Mouse (Mus musculus) limb, embryonic 13.5 days (tissue): ENCODE results near the gene Txnip. TPM values are rescaled to one million over a fixed set of nuclear protein-coding genes. Genes with fewer than 3 reads are reported as not detected.
"Not testable (repeated sequence)": the region's sequence is repeated elsewhere in the genome, so short reads cannot be mapped to it uniquely, and the experiment has no call there.

Source experiments
- ATAC-seq: fragments of 200-750 bp; cut with Nextera tagmentation; 2 replicates; pipeline ENCODE4 v1.8.0; 2017; ENCODE audit warnings: low read depth, moderate number of reproducible peaks, moderate TSS enrichment; ENCODE audit not compliant: low FRiP score
- H3K27ac ChIP-seq: fragments of 300-500 bp; sonication (generic); 2 replicates; pipeline ENCODE4 v1.5.1; 2015; ENCODE audit warnings: inconsistent platforms, mild to moderate bottlenecking, moderate library complexity
- H3K27me3 ChIP-seq: fragments of 300-500 bp; sonication (generic); 2 replicates; pipeline ENCODE4 v1.6.1; 2015; ENCODE audit warnings: mild to moderate bottlenecking, inconsistent platforms
- H3K36me3 ChIP-seq: fragments of 300-500 bp; sonication (generic); 2 replicates; pipeline ENCODE4 v1.6.1; 2015; ENCODE audit warnings: inconsistent platforms, mild to moderate bottlenecking, moderate library complexity
- H3K4me1 ChIP-seq: fragments of 300-500 bp; sonication (generic); 2 replicates; pipeline ENCODE4 v1.6.1; 2015; ENCODE audit warnings: inconsistent platforms
- H3K4me2 ChIP-seq: fragments of 300-500 bp; sonication (generic); replicated peaks from 2 replicates; pipeline ENCODE4 v1.6.1; 2015; ENCODE audit warnings: inconsistent platforms, mild to moderate bottlenecking, moderate library complexity
- H3K4me3 ChIP-seq: fragments of 300-500 bp; sonication (generic); 2 replicates; pipeline ENCODE4 v1.5.1; 2015; ENCODE audit warnings: moderate library complexity, mild to moderate bottlenecking, inconsistent platforms
- H3K9ac ChIP-seq: fragments of 300-500 bp; sonication (generic); 2 replicates; pipeline ENCODE4 v1.6.1; 2015; ENCODE audit warnings: mild to moderate bottlenecking, inconsistent platforms
- H3K9me3 ChIP-seq: fragments of 300-500 bp; sonication (generic); 2 replicates; pipeline ENCODE4 v1.6.1; 2016; ENCODE audit warnings: inconsistent platforms
- WGBS: fragments of 180-500 bp; shearing (Covaris S2); methylation state at CpG from one replicate; pipeline ENCODE4 v1.1.7; 2015; 5-methylcytosine and 5-hydroxymethylcytosine counted together
- polyA plus RNA-seq: library from polyadenylated mRNA; unstranded; fragments of >200 nt; fragmentation: Nextera tagmentation; extraction: Ambion mirVana; gene quantifications from 2 replicates; pipeline ENCODE4 v1.2.1, GENCODE M21; 2015

Gene Txnip
- 103 and 105 TPM in 2 replicates for polyA plus RNA-seq

GRCm38 (mm10) chr3:96557694-96558093, at the start of gene Txnip:
Txnip (plus strand) TSS chr3:96557957.
- H3K4me2 ChIP-seq: peak within 1 kb of the TSS; percentile 86
- no peaks in the 10 kb centered on the region for H3K27me3 ChIP-seq
- ATAC-seq: peak; percentile 99
- H3K4me1 ChIP-seq: peaks cover 50% of the 10 kb centered on the region
- no peaks in the 10 kb centered on the region for H3K9me3 ChIP-seq
- H3K9ac ChIP-seq: peak within 1 kb of the TSS; percentile 91
- H3K27ac ChIP-seq: peak within 1 kb of the TSS; percentile 91
- H3K4me3 ChIP-seq: peak within 1 kb of the TSS; percentile 62
- 0% methylated on average over 26 of the region's 26 CpGs for WGBS
- peaks cover 26% of the 10 kb centered on the region for H3K36me3 ChIP-seq

DNA sequence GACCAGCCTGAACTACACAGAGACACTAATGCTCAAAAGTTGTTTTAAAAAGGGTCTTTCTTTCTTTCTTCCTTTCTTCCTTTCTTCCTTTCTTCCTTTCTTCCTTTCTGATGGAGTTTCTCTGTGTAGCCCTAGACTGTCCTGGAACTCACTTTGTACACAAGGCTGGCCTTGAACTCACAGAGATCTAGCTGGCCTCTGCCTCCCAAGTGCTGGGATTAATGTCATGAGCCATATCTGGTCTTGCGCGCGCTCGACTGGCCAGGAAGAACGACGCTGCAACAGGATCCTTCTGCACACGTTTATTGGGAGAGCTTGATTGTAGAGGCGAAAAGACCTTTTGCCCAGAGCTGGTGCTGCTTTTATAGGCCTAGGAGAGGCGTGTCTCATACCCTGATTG, 49.8 kb upstream of the Txnip start:
- not testable (repeated sequence) for H3K4me2 ChIP-seq, H3K36me3 ChIP-seq, H3K9me3 ChIP-seq, H3K27me3 ChIP-seq, ATAC-seq, H3K4me3 ChIP-seq, H3K27ac ChIP-seq, H3K9ac ChIP-seq, H3K4me1 ChIP-seq
- WGBS: 83% methylated on average over 8 of the region's 9 CpGs

DNA sequence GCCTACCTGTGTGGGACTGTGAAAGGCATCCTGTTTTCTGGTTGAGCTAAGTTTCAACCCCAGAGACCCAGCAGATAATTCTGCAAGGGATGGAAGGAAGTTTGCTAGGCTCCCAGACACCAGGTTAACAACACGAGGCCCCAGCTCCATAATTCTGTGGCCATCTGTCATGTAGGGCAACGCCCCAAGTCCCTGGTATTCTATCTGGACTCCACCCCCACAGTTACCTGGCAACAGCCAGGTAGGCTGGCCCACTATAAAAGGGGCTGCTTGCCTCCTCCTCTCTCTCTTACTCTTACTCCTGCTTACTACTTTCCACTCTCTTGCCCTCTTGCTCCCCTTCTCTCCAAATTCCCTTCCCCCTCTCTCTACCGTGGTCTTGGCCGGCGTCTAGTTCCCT, 37.6 kb upstream of the Txnip start:
- Histone ChIP-seq H3K36me3 (no peaks in the 10 kb centered on the region), H3K27me3 (peaks cover 10% of the 10 kb centered on the region; the same call in 1 of the 2 replicates), H3K27ac (no peak overlapping the region), H3K4me2 (no peak overlapping the region), H3K9ac (no peak overlapping the region), H3K9me3 (no peaks in the 10 kb centered on the region), H3K4me3 (no peak overlapping the region), H3K4me1 (no peaks in the 10 kb centered on the region)
- WGBS: 44% methylated on average over 5 of the region's 5 CpGs
- ATAC-seq: no peak

- Histone ChIP-seq H3K4me2 (no peak overlapping the region), H3K9me3 (no peaks in the 10 kb centered on the region), H3K27me3 (peaks cover 29% of the 10 kb centered on the region), H3K4me3 (no peak overlapping the region), H3K9ac (no peak overlapping the region), H3K4me1 (peaks cover 5% of the 10 kb centered on the region), H3K27ac (no peak overlapping the region), H3K36me3 (no peaks in the 10 kb centered on the region)
- 63% methylated on average over 4 of the region's 4 CpGs for WGBS
- ATAC-seq: no peak
Observed at GRCm38 (mm10) chr3:96522149-96522548, 35.6 kb upstream of the Txnip start.

- Histone ChIP-seq H3K9ac (no peak overlapping the region), H3K4me3 (no peak overlapping the region), H3K4me1 (peaks cover 10% of the 10 kb centered on the region), H3K4me2 (0 out of 2 replicates have a peak overlapping the region, but pooled peaks have one; percentile 12), H3K27ac (no peak overlapping the region), H3K9me3 (no peaks in the 10 kb centered on the region), H3K27me3 (peaks cover 50% of the 10 kb centered on the region), H3K36me3 (no peaks in the 10 kb centered on the region)
- no peak for ATAC-seq
- 63% methylated on average over 12 of the region's 12 CpGs for WGBS
Observed at GRCm38 (mm10) chr3:96524028-96524810, 33.5 kb upstream of the Txnip start.

- H3K4me2 ChIP-seq: peak within 1 kb of the TSS; percentile 16; the same call in 1 of the 2 replicates
- H3K4me3 ChIP-seq: peak within 1 kb of the TSS; percentile 10; the same call in 1 of the 2 replicates
- no peak for ATAC-seq
- no peak within 1 kb of the TSS for H3K27ac ChIP-seq
- no peak within 1 kb of the TSS for H3K9ac ChIP-seq
- 76% methylated on average over 4 of the region's 4 CpGs for WGBS
- H3K4me1 ChIP-seq: peaks cover 10% of the 10 kb centered on the region
- no peaks in the 10 kb centered on the region for H3K36me3 ChIP-seq
- no peaks in the 10 kb centered on the region for H3K9me3 ChIP-seq
- H3K27me3 ChIP-seq: peaks cover 53% of the 10 kb centered on the region
Observed at GRCm38 (mm10) chr3:96524914-96525313, 32.8 kb upstream of the Txnip start, which contains the start of gene Hfe2. Hfe2 (plus strand) TSS chr3:96525172.

DNA sequence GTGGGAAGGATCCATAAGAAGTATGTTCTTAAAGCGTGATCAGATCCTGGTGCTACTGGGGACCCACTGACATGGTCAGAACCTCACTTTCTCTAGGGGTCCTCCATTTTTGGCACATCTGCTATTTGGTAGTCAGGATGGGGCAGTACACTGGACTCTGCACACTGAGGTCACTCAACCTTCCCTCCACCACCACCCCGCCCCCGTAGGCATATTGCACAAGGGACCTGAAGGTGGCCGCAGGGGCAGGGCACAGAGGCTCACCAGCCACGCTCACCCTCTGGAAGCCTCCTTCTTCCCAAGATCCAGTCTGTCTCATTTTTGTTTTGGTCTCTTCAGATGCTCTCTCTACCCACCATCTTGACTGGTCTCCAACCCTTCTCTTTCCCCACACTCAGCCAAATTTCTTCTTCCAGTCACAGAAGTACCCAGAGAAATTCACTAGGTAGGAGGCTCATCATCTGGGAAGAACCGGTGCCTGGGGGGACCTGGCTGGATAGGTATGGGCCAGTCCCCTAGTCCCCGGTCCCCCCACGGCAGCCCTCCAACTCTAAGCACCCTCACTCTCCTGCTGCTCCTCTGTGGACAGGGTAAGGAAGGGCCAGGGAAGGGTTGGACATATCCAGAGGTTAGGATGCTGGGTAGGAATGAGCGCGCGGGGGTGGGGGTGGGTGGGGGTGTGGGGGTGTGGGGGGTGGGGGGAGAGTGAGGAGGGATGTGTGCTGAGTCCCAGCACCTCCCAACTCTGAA, 31.6 kb upstream of the Txnip start:
- Histone ChIP-seq H3K9ac (no peak overlapping the region), H3K4me3 (peak overlapping the region; percentile 10; the same call in 1 of the 2 replicates), H3K27ac (no peak overlapping the region), H3K27me3 (peaks cover 56% of the 10 kb centered on the region), H3K9me3 (no peaks in the 10 kb centered on the region), H3K36me3 (no peaks in the 10 kb centered on the region), H3K4me2 (peak overlapping the region; percentile 16; the same call in 1 of the 2 replicates), H3K4me1 (peaks cover 10% of the 10 kb centered on the region)
- 73% methylated on average over 11 of the region's 11 CpGs for WGBS
- ATAC-seq: no peak

DNA sequence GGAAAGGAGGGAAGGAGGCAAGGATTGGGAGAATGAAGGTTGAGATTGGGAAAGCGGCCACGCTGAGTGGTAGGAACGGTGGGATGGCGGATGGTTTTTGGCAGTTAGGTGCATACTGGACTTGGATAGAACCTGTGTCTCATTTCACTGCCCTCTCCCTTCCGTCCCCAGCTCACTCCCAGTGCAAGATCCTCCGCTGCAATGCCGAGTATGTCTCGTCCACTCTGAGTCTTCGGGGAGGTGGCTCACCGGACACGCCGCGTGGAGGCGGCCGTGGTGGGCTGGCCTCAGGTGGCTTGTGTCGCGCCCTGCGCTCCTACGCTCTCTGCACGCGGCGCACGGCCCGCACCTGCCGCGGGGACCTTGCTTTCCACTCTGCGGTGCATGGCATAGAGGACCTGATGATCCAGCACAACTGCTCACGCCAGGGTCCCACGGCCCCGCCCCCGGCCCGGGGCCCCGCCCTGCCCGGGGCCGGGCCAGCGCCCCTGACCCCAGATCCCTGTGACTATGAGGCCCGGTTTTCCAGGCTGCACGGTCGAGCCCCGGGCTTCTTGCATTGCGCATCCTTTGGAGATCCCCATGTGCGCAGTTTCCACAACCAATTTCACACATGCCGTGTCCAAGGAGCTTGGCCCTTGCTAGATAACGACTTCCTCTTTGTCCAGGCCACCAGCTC, 30.8 kb upstream of the Txnip start:
- Histone ChIP-seq H3K27me3 (peaks cover 59% of the 10 kb centered on the region), H3K4me2 (peak overlapping the region; percentile 90), H3K27ac (no peak overlapping the region), H3K4me3 (peak overlapping the region; percentile 45), H3K9me3 (no peaks in the 10 kb centered on the region), H3K4me1 (peaks cover 10% of the 10 kb centered on the region), H3K9ac (peak overlapping the region; percentile 65; the same call in 1 of the 2 replicates), H3K36me3 (no peaks in the 10 kb centered on the region)
- WGBS: 5% methylated on average over 44 of the region's 44 CpGs
- peak; percentile 66 for ATAC-seq

- H3K9me3 ChIP-seq: no peaks in the 10 kb centered on the region
- peaks cover 10% of the 10 kb centered on the region for H3K4me1 ChIP-seq
- H3K4me2 ChIP-seq: no peak overlapping the region
- no peak overlapping the region for H3K27ac ChIP-seq
- 53% methylated on average over 9 of the region's 9 CpGs for WGBS
- no peak overlapping the region for H3K4me3 ChIP-seq
- no peak for ATAC-seq
- H3K9ac ChIP-seq: no peak overlapping the region
- H3K27me3 ChIP-seq: peaks cover 59% of the 10 kb centered on the region
- no peaks in the 10 kb centered on the region for H3K36me3 ChIP-seq
Observed at GRCm38 (mm10) chr3:96528506-96528905, 29.3 kb upstream of the Txnip start.

- WGBS: 60% methylated on average over 7 of the region's 7 CpGs
- Histone ChIP-seq H3K27ac (no peak overlapping the region), H3K4me2 (no peak overlapping the region), H3K27me3 (peaks cover 30% of the 10 kb centered on the region), H3K4me1 (peaks cover 6% of the 10 kb centered on the region), H3K9ac (no peak overlapping the region), H3K4me3 (no peak overlapping the region), H3K36me3 (no peaks in the 10 kb centered on the region), H3K9me3 (no peaks in the 10 kb centered on the region)
- ATAC-seq: no peak
Observed at GRCm38 (mm10) chr3:96532050-96532449, 25.7 kb upstream of the Txnip start.

- no peaks in the 10 kb centered on the region for H3K9me3 ChIP-seq
- no peak overlapping the region for H3K4me3 ChIP-seq
- 51% methylated on average over 2 of the region's 2 CpGs for WGBS
- H3K4me1 ChIP-seq: peaks cover 5% of the 10 kb centered on the region
- no peak overlapping the region for H3K4me2 ChIP-seq
- H3K27ac ChIP-seq: no peak overlapping the region
- H3K9ac ChIP-seq: no peak overlapping the region
- H3K27me3 ChIP-seq: peaks cover 8% of the 10 kb centered on the region; the same call in 1 of the 2 replicates
- no peak for ATAC-seq
- H3K36me3 ChIP-seq: no peaks in the 10 kb centered on the region
Observed at GRCm38 (mm10) chr3:96534300-96534699, 23.5 kb upstream of the Txnip start.

GRCm38 (mm10) chr3:96539316-96539715, 18.4 kb upstream of the Txnip start:
- peaks cover 12% of the 10 kb centered on the region for H3K4me1 ChIP-seq
- 0 out of 2 replicates have a peak, but pooled peaks cover 15% of the 10 kb centered on the region for H3K27me3 ChIP-seq
- no peaks in the 10 kb centered on the region for H3K9me3 ChIP-seq
- no peak for ATAC-seq
- no peaks in the 10 kb centered on the region for H3K36me3 ChIP-seq
- 24% methylated on average over 2 of the region's 2 CpGs for WGBS
- no peak overlapping the region for H3K4me2 ChIP-seq
- no peak overlapping the region for H3K27ac ChIP-seq
- no peak overlapping the region for H3K9ac ChIP-seq
- H3K4me3 ChIP-seq: no peak overlapping the region
